Mouse (Mus musculus) myocyte (in vitro differentiated cells): ENCODE data around the gene Arhgef6. TPM values are rescaled to one million over a fixed set of nuclear protein-coding genes. Genes with fewer than 3 reads are reported as not detected.

Experiments
- H3K27me3 ChIP-seq: one replicate; pipeline ENCODE4 v1.6.1; 2011; ENCODE audit not compliant: control insufficient read depth, insufficient read depth, insufficient read length
- H3K36me3 ChIP-seq: one replicate; pipeline ENCODE4 v1.6.1; 2011; ENCODE audit not compliant: control insufficient read depth, insufficient read depth
- H3K4me2 ChIP-seq: one replicate; pipeline ENCODE4 v1.6.1; 2011; ENCODE audit warnings: low read depth, control low read depth
- H3K4me3 ChIP-seq: one replicate; pipeline ENCODE4 v1.5.1; 2011; ENCODE audit warnings: mild to moderate bottlenecking, control low read depth, moderate library complexity
- H3K79me2 ChIP-seq: one replicate; pipeline ENCODE4 v1.6.1; 2011; ENCODE audit not compliant: control insufficient read depth, insufficient read depth
- H3ac ChIP-seq: one replicate; pipeline ENCODE4 v1.6.1; 2011; ENCODE audit not compliant: control insufficient read depth, insufficient read length
- CEBPB ChIP-seq: IDR thresholded peaks from 2 replicates; pipeline ENCODE4 v1.6.1; 2011; ENCODE audit warnings: mild to moderate bottlenecking, moderate library complexity; ENCODE audit not compliant: poor library complexity, insufficient read depth, severe bottlenecking
- E2F4 ChIP-seq: IDR thresholded peaks from one replicate; pipeline ENCODE4 v1.6.1; 2011; ENCODE audit warnings: mild to moderate bottlenecking, control low read depth, moderate library complexity; ENCODE audit not compliant: insufficient read depth
- MAX ChIP-seq: IDR thresholded peaks from one replicate; pipeline ENCODE4 v1.6.1; 2011; ENCODE audit warnings: low read depth, mild to moderate bottlenecking, control low read depth
- MYOD1 ChIP-seq, 3 experiments: IDR thresholded peaks; one replicate each; pipeline ENCODE4 v1.6.1; 2011; ENCODE audit warnings: control low read depth in 2 of 3, low read depth in 2 of 3, mild to moderate bottlenecking in 2 of 3, moderate library complexity in 1 of 3; ENCODE audit not compliant: insufficient read length in 2 of 3, control insufficient read depth in 1 of 3
- MYOG ChIP-seq, 3 experiments: IDR thresholded peaks; one replicate each; pipeline ENCODE4 v1.6.1; 2011; ENCODE audit warnings: control low read depth in 2 of 3, low read depth in 2 of 3, mild to moderate bottlenecking in 2 of 3; ENCODE audit not compliant: insufficient read length in 2 of 3, control insufficient read depth in 1 of 3, insufficient read depth in 1 of 3
- POLR2A ChIP-seq: IDR thresholded peaks from one replicate; pipeline ENCODE4 v1.6.1; 2011; ENCODE audit warnings: low read depth, mild to moderate bottlenecking, control low read depth, moderate library complexity; ENCODE audit not compliant: insufficient read length
- POLR2AphosphoS2 ChIP-seq: IDR thresholded peaks from one replicate; pipeline ENCODE4 v1.6.1; 2011; ENCODE audit warnings: low read depth, control low read depth; ENCODE audit not compliant: insufficient read length
- REST ChIP-seq: IDR thresholded peaks from one replicate; pipeline ENCODE4 v1.6.1; 2011; ENCODE audit warnings: mild to moderate bottlenecking, control low read depth, moderate library complexity; ENCODE audit not compliant: insufficient read depth, insufficient read length
- SRF ChIP-seq: IDR thresholded peaks from one replicate; pipeline ENCODE4 v1.6.1; 2011; ENCODE audit warnings: low read depth; ENCODE audit not compliant: control insufficient read depth, insufficient read length
- TCF12 ChIP-seq: IDR thresholded peaks from one replicate; pipeline ENCODE4 v1.6.1; 2011; ENCODE audit warnings: mild to moderate bottlenecking, control low read depth; ENCODE audit not compliant: poor library complexity, insufficient read depth, severe bottlenecking
- TCF3 ChIP-seq: IDR thresholded peaks from one replicate; pipeline ENCODE4 v1.6.1; 2011; ENCODE audit warnings: low read depth, control low read depth; ENCODE audit not compliant: insufficient read length
- USF1 ChIP-seq: IDR thresholded peaks from one replicate; pipeline ENCODE4 v1.6.1; 2011; ENCODE audit warnings: low read depth, mild to moderate bottlenecking, control low read depth, moderate library complexity
- polyA plus RNA-seq: library from polyadenylated mRNA; unstranded; fragments of >200 nt; fragmentation: generic; extraction: Trizol; gene quantifications from one replicate; pipeline ENCODE4 v1.2.1, GENCODE M21; 2012; ENCODE audit warnings: missing spikeins

Arhgef6 gene
- polyA plus RNA-seq, 1 experiment, result 3.5 TPM

- no peaks in the 10 kb centered on the region for H3K36me3 ChIP-seq
- no peaks in the 10 kb centered on the region for H3K79me2 ChIP-seq
- H3K27me3 ChIP-seq, result no peaks in the 10 kb centered on the region
- TF ChIP-seq TCF3, result no peak
- TF ChIP-seq MYOG (IDR thresholded peaks at IDR 0.05; ENCODE audit: control insufficient read depth in 1 of 3, insufficient read depth in 1 of 3, insufficient read length in 2 of 3, low read depth in 2 of 3), result no peak
- no peak for TF ChIP-seq TCF12
- no peak for TF ChIP-seq MAX
- TF ChIP-seq REST, result no peak
- TF ChIP-seq POLR2A, result no peak
- TF ChIP-seq USF1, result no peak
- no peak for TF ChIP-seq POLR2AphosphoS2
- TF ChIP-seq E2F4, result no peak
- no peak for TF ChIP-seq MYOD1 (IDR thresholded peaks at IDR 0.05; ENCODE audit: control insufficient read depth in 1 of 3, insufficient read length in 2 of 3, low read depth in 2 of 3)
- no peak for TF ChIP-seq SRF
- TF ChIP-seq CEBPB, result no peak
- no peak overlapping the region for H3ac ChIP-seq
- no peak overlapping the region for H3K4me3 ChIP-seq
- H3K4me2 ChIP-seq, result no peak overlapping the region
Measured at GRCm38 (mm10) chrX:57228178-57228577, 110.4 kb downstream of the Arhgef6 start.

- Histone ChIP-seq H3K4me3 (no peak overlapping the region), H3K4me2 (no peak overlapping the region), H3K27me3 (no peaks in the 10 kb centered on the region), H3K79me2 (no peaks in the 10 kb centered on the region), H3K36me3 (no peaks in the 10 kb centered on the region), H3ac (no peak overlapping the region)
- TF ChIP-seq SRF (no peak), MYOG (IDR thresholded peaks at IDR 0.05; ENCODE audit: control insufficient read depth in 1 of 3, insufficient read depth in 1 of 3, insufficient read length in 2 of 3, low read depth in 2 of 3) (no peak), E2F4 (no peak), MAX (no peak), MYOD1 (IDR thresholded peaks at IDR 0.05; ENCODE audit: control insufficient read depth in 1 of 3, insufficient read length in 2 of 3, low read depth in 2 of 3) (no peak), TCF12 (no peak), USF1 (no peak), POLR2AphosphoS2 (no peak), TCF3 (no peak), REST (no peak), POLR2A (no peak), CEBPB (no peak)
Measured at GRCm38 (mm10) chrX:57223301-57223700, 115.2 kb downstream of the Arhgef6 start.

- H3K4me2 ChIP-seq, result no peak overlapping the region
- H3K27me3 ChIP-seq, result no peaks in the 10 kb centered on the region
- H3K4me3 ChIP-seq, result no peak overlapping the region
- no peaks in the 10 kb centered on the region for H3K36me3 ChIP-seq
- TF ChIP-seq POLR2A (no peak), TCF12 (no peak), E2F4 (no peak), SRF (no peak), REST (no peak), CEBPB (no peak), POLR2AphosphoS2 (no peak), MYOD1 (IDR thresholded peaks at IDR 0.05; ENCODE audit: control insufficient read depth in 1 of 3, insufficient read length in 2 of 3, low read depth in 2 of 3) (no peak), MYOG (IDR thresholded peaks at IDR 0.05; ENCODE audit: control insufficient read depth in 1 of 3, insufficient read depth in 1 of 3, insufficient read length in 2 of 3, low read depth in 2 of 3) (no peak), TCF3 (no peak), MAX (no peak), USF1 (no peak)
- no peak overlapping the region for H3ac ChIP-seq
- no peaks in the 10 kb centered on the region for H3K79me2 ChIP-seq
Measured at GRCm38 (mm10) chrX:57221881-57222280, 116.6 kb downstream of the Arhgef6 start.

DNA sequence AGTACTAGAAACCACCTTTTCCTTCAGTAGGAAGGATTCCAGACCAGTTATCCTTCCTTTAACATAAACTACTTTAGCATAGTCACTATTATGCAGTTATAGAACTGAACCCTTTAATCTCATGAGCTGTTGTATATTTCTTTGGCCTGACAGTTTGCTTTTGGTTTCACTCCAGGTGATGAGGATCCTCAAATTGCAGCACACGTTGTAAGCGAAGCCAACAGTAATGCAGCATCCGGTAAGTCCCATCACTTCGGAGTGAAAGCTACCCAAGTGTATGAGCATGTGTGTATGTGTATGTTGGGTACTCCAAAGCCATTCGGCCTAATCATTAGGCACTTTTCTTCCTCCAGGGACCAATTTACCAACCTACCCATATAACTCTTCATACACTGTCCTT is 119.0 kb downstream of the Arhgef6 start:
- Histone ChIP-seq H3K27me3 (no peaks in the 10 kb centered on the region), H3K36me3 (no peaks in the 10 kb centered on the region), H3ac (no peak overlapping the region), H3K79me2 (no peaks in the 10 kb centered on the region), H3K4me2 (no peak overlapping the region), H3K4me3 (no peak overlapping the region)
- TF ChIP-seq TCF3 (no peak), POLR2AphosphoS2 (no peak), POLR2A (no peak), MYOD1 (IDR thresholded peaks at IDR 0.05; ENCODE audit: control insufficient read depth in 1 of 3, insufficient read length in 2 of 3, low read depth in 2 of 3) (no peak), MYOG (IDR thresholded peaks at IDR 0.05; ENCODE audit: control insufficient read depth in 1 of 3, insufficient read depth in 1 of 3, insufficient read length in 2 of 3, low read depth in 2 of 3) (no peak), CEBPB (no peak)
